Mouse (Mus musculus) lung, embryonic 16.5 days (tissue): ENCODE data around the gene Scamp1. TPM values are rescaled to one million over a fixed set of nuclear protein-coding genes. Genes with fewer than 3 reads are reported as not detected.

Source experiments
- polyA plus RNA-seq: library from polyadenylated mRNA; unstranded; fragments of >200 nt; fragmentation: Nextera tagmentation; extraction: Ambion mirVana; gene quantifications from 2 replicates; pipeline ENCODE4 v1.2.1, GENCODE M21; 2015

Gene Scamp1
- polyA plus RNA-seq, 1 experiment from 2014 or later: 33.0 TPM

Other genes starting within 250 kb of the Scamp1 start
- 53.1 and 54.1 TPM in 2 replicates for gene Lhfpl2, start 228.1 kb downstream of the Scamp1 start, polyA plus RNA-seq
- 41.0 and 42.5 TPM in 2 replicates for gene Ap3b1, start 73.1 kb upstream of the Scamp1 start, polyA plus RNA-seq